ENCODE assay signal across 8 mouse cellular contexts in genomic region chr1:136624146-136625018, GRCm38 (mm10). TPM values are rescaled to one million over a fixed set of nuclear protein-coding genes. Genes with fewer than 3 reads are reported as not detected.
DNase-seq lines count a peak whose midpoint lies in the region; ATAC-seq lines count a peak whose summit lies in the region.

Gene Zfp281, plus strand, starts transcription at chr1:136624901.

- WGBS in heart, embryonic 10.5 days: 2% methylated on average over 45 of the region's 45 CpGs
- WGBS in kidney, embryonic 15.5 days: 1% methylated on average over 45 of the region's 45 CpGs

- peak within 1 kb of the TSS; percentile 96 for H3K27ac ChIP-seq in heart, embryonic 10.5 days
- peak within 1 kb of the TSS; percentile 89 for H3K27ac ChIP-seq in kidney, embryonic 15.5 days

- peak within 1 kb of the TSS; percentile 83 for H3K4me2 ChIP-seq in kidney, embryonic 15.5 days

- H3K9ac ChIP-seq in kidney, embryonic 15.5 days: peak within 1 kb of the TSS; percentile 91

- peak; percentile 87 for ATAC-seq in erythroblast, adult 5-6 weeks (replicated peaks; ENCODE audit: low FRiP score, poor library complexity, severe bottlenecking)
- ATAC-seq in kidney, embryonic 15.5 days (replicated peaks; ENCODE audit: low FRiP score): peak; percentile 98
- ATAC-seq in monocyte, adult 5-6 weeks (replicated peaks; ENCODE audit: insufficient number of reproducible peaks, low FRiP score, low TSS enrichment, poor library complexity, severe bottlenecking): peak; percentile 87

- no peaks in the 10 kb centered on the region for H3K27me3 ChIP-seq in heart, embryonic 10.5 days (ENCODE audit: insufficient read depth, poor library complexity, severe bottlenecking)
- no peaks in the 10 kb centered on the region for H3K27me3 ChIP-seq in kidney, embryonic 15.5 days

- DNase-seq in B cell, adult 2 months: peak; percentile 93 to 94
- peak; percentile 98 for DNase-seq in brain, adult 2 months (ENCODE audit: low read depth, low spot score)
- DNase-seq in heart, embryonic 10.5 days (ENCODE audit: low spot score): peak; percentile 99
- peak; percentile 95 for DNase-seq in liver
- peak; percentile 90 to 94 for DNase-seq in spleen, postnatal 4 days (ENCODE audit: low spot score in 2 of 2)

- peaks cover 20% of the 10 kb centered on the region for H3K36me3 ChIP-seq in heart, embryonic 10.5 days
- H3K36me3 ChIP-seq in kidney, embryonic 15.5 days: peaks cover 27% of the 10 kb centered on the region

- H3K4me3 ChIP-seq in heart, embryonic 10.5 days: peak within 1 kb of the TSS; percentile 93
- H3K4me3 ChIP-seq in kidney, embryonic 15.5 days (replicated peaks): peak within 1 kb of the TSS; percentile 93

- peaks cover 40% of the 10 kb centered on the region for H3K4me1 ChIP-seq in heart, embryonic 10.5 days
- peaks cover 34% of the 10 kb centered on the region for H3K4me1 ChIP-seq in kidney, embryonic 15.5 days

- no peaks in the 10 kb centered on the region for H3K9me3 ChIP-seq in heart, embryonic 10.5 days
- no peaks in the 10 kb centered on the region for H3K9me3 ChIP-seq in kidney, embryonic 15.5 days (replicated peaks)

RNA-seq across cellular contexts. Expression of gene Zfp281, which starts in this region (rescaled TPM):
- total RNA-seq in erythroblast, adult 5-6 weeks (2015; ENCODE audit: low replicate concordance): 1.2 and 5.4 TPM in 2 replicates
- total RNA-seq in erythroblast, adult 5-6 weeks (2017; ENCODE audit: low replicate concordance): 4.5 and 5.8 TPM in 2 replicates
- polyA plus RNA-seq in heart, embryonic 10.5 days (2016; fragmentation: Nextera tagmentation; extraction: Ambion mirVana): 15.6 and 22.5 TPM in 2 replicates
- 23.0 and 23.1 TPM in 2 replicates for polyA plus RNA-seq in kidney, embryonic 15.5 days (2015; fragmentation: Nextera tagmentation; extraction: Ambion mirVana)
- total RNA-seq in monocyte, adult 5-6 weeks (2017): 36.6 to 52.3 TPM (median 38.8 TPM) in 3 replicates

Comparison
In these comparisons a context has a peak if more than half of its experiments do, and no peak if none do; other contexts are left out.
1. Peak in every context shown above with its lines: DNase-seq, ATAC-seq, H3K4me3 ChIP-seq and H3K27ac ChIP-seq.